Mouse (Mus musculus): ENCODE measurements at regions not wholly inside any gene's neighbourhood (a gene's known extent, or its start where the extent isn't known, plus 50 kb on each side); places are given as distances from the start of the nearest gene placed in this dataset.

- TF ChIP-seq TCF12 (IDR thresholded peaks at IDR 0.05; ENCODE audit: low read depth, low read length) (no peak), POLR2A (IDR thresholded peaks at IDR 0.05; ENCODE audit: control insufficient read depth in 1 of 2, insufficient read depth in 1 of 2, low read depth in 1 of 2, low read length in 2 of 2, poor library complexity in 1 of 2) (no peak), RCOR1 (IDR thresholded peaks at IDR 0.05; ENCODE audit: low read depth, low read length) (no peak), E2F4 (IDR thresholded peaks at IDR 0.05; ENCODE audit: borderline replicate concordance, low read depth, low read length) (no peak), BHLHE40 (IDR thresholded peaks at IDR 0.05; ENCODE audit: borderline replicate concordance, low read depth, low read length) (no peak), GATA1 (IDR thresholded peaks at IDR 0.05; ENCODE audit: low read depth, low read length) (no peak), CTCF (IDR thresholded peaks at IDR 0.05 in 2 of 3, conservative IDR thresholded peaks at IDR 0.05 in 1 of 3; ENCODE audit: control insufficient read depth in 1 of 3, insufficient read depth in 1 of 3, low read depth in 2 of 3, low read length in 3 of 3, poor library complexity in 1 of 3, severe bottlenecking in 1 of 3) (no peak), EP300 (IDR thresholded peaks at IDR 0.05; ENCODE audit: low read depth in 1 of 2, low read length in 2 of 2) (no peak), USF1 (IDR thresholded peaks at IDR 0.05; ENCODE audit: low read depth, low read length) (no peak), MEF2A (IDR thresholded peaks at IDR 0.05; ENCODE audit: extremely low read depth, insufficient replicate concordance, low read depth, low read length, poor library complexity, severe bottlenecking) (no peak), ELF1 (IDR thresholded peaks at IDR 0.05; ENCODE audit: low read depth, low read length) (no peak), UBTF (IDR thresholded peaks at IDR 0.05; ENCODE audit: borderline replicate concordance, insufficient read depth, low read depth, low read length) (no peak), POLR2AphosphoS2 (IDR thresholded peaks at IDR 0.05; ENCODE audit: low read length) (no peak)
Measured at GRCm38 (mm10) chr1:45575131-45575530, 72.0 kb upstream of the Col5a2 start.

All from MEL (cell line).